Mouse (Mus musculus) hindbrain, embryonic 12.5 days (tissue): ENCODE results near the gene Akap12. TPM values are rescaled to one million over a fixed set of nuclear protein-coding genes. Genes with fewer than 3 reads are reported as not detected.

Experiments
- ATAC-seq: fragments of 200-750 bp; cut with Nextera tagmentation; 2 replicates; pipeline ENCODE4 v1.8.0; 2017; ENCODE audit warnings: moderate TSS enrichment; ENCODE audit not compliant: low FRiP score
- H3K27ac ChIP-seq: fragments of 300-500 bp; sonication (generic); 2 replicates; pipeline ENCODE4 v1.5.1; 2016; ENCODE audit warnings: mild to moderate bottlenecking
- H3K27me3 ChIP-seq: fragments of 300-500 bp; sonication (generic); 2 replicates; pipeline ENCODE4 v1.6.1; 2016; ENCODE audit warnings: mild to moderate bottlenecking
- H3K36me3 ChIP-seq: fragments of 300-500 bp; sonication (generic); 2 replicates; pipeline ENCODE4 v1.6.1; 2016; ENCODE audit warnings: mild to moderate bottlenecking
- H3K4me1 ChIP-seq: fragments of 300-500 bp; sonication (generic); 2 replicates; pipeline ENCODE4 v1.6.1; 2016
- H3K4me2 ChIP-seq: fragments of 300-500 bp; sonication (generic); replicated peaks from 2 replicates; pipeline ENCODE4 v1.6.1; 2016; ENCODE audit warnings: mild to moderate bottlenecking
- H3K4me3 ChIP-seq: fragments of 300-500 bp; sonication (generic); 2 replicates; pipeline ENCODE4 v1.5.1; 2016; ENCODE audit warnings: mild to moderate bottlenecking
- H3K9ac ChIP-seq: fragments of 300-500 bp; sonication (generic); 2 replicates; pipeline ENCODE4 v1.6.1; 2016; ENCODE audit warnings: mild to moderate bottlenecking, moderate library complexity
- H3K9me3 ChIP-seq: fragments of 300-500 bp; sonication (generic); replicated peaks from 2 replicates; pipeline ENCODE4 v1.6.1; 2016; ENCODE audit warnings: mild to moderate bottlenecking
- WGBS: fragments of 180-500 bp; shearing (Covaris S2); methylation state at CpG from one replicate; pipeline ENCODE4 v1.1.7; 2016; 5-methylcytosine and 5-hydroxymethylcytosine counted together
- polyA plus RNA-seq: library from polyadenylated mRNA; unstranded; fragments of >200 nt; fragmentation: Nextera tagmentation; extraction: Ambion mirVana; gene quantifications from 2 replicates; pipeline ENCODE4 v1.2.1, GENCODE M21; 2016

Gene Akap12
- polyA plus RNA-seq, 1 experiment from 2014 or later: 107 TPM

DNA sequence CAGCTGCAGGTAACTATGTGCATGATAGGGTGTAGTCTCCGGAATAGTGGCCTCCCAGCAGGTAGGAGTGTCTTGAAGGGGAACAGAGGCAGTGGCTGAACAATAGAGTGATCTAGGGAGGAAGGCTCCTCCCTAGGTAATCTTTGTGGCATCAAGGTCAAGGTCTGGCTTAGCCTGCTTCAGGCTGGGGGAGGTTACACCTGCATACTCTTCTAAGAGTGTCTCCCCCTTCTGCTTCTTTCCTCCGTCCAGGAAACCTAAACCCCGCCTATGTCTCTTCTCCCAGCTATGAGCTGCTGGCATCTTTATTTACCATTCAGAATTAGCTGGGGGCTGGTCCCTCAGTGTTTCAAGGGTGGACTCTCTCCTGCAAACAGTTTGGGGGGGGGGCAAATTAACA, 23.5 kb downstream of the Akap12 start:
- no peak overlapping the region for H3K4me2 ChIP-seq
- H3K27me3 ChIP-seq: no peaks in the 10 kb centered on the region
- no peaks in the 10 kb centered on the region for H3K9me3 ChIP-seq
- no peak overlapping the region for H3K27ac ChIP-seq
- peaks cover 7% of the 10 kb centered on the region for H3K4me1 ChIP-seq
- WGBS: 44% methylated on average over 3 of the region's 3 CpGs
- no peak for ATAC-seq
- no peaks in the 10 kb centered on the region for H3K36me3 ChIP-seq
- H3K4me3 ChIP-seq: no peak overlapping the region
- H3K9ac ChIP-seq: no peak overlapping the region

DNA sequence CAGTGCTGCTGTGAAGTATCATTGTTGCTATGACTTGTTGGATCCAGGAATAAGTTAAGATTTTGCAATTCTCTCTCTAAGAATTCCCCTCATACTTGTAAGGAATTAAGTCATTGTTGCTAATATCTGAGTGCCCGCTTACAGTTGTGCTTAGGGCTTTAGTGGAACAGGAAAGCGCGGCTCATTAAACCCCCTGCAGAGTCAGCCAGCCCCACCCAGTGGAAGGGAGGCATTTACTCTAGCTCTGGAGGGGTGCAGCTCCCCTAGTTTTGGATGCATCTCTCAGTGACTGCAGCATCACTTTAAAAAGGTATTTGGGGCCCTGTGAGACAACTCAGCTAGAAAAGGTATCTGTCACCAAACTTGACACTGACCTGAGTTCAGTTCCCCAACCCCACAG, 24.0 kb downstream of the Akap12 start:
- Histone ChIP-seq H3K27ac (no peak overlapping the region), H3K9me3 (no peaks in the 10 kb centered on the region), H3K4me3 (no peak overlapping the region), H3K4me2 (no peak overlapping the region), H3K36me3 (no peaks in the 10 kb centered on the region), H3K27me3 (no peaks in the 10 kb centered on the region), H3K4me1 (peaks cover 7% of the 10 kb centered on the region), H3K9ac (no peak overlapping the region)
- no peak for ATAC-seq
- 42% methylated on average over 3 of the region's 3 CpGs for WGBS

DNA sequence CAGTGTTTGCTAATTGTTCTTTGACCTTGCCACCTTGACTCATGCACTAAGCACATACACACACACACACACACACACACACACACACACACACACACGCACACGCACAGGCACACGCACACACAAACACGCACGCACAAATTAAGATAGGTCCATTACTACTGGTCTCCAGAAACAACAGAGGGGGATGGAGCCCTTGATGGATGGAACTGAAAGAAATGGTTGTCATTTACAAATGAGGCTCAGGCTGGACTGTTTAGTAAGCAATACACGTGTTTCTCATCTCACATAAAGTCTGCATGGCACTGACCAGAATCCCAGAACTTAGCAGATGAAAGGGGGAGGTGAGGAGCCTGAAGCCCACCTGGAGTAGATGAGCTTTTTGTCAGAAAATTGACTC, 24.4 kb downstream of the Akap12 start:
- H3K36me3 ChIP-seq: no peaks in the 10 kb centered on the region
- no peak overlapping the region for H3K27ac ChIP-seq
- no peak overlapping the region for H3K9ac ChIP-seq
- no peak overlapping the region for H3K4me3 ChIP-seq
- peak; percentile 32; the same call in 1 of the 2 replicates for ATAC-seq
- H3K4me2 ChIP-seq: no peak overlapping the region
- WGBS: 69% methylated on average over 6 of the region's 6 CpGs
- H3K27me3 ChIP-seq: no peaks in the 10 kb centered on the region
- peaks cover 7% of the 10 kb centered on the region for H3K4me1 ChIP-seq
- no peaks in the 10 kb centered on the region for H3K9me3 ChIP-seq

DNA sequence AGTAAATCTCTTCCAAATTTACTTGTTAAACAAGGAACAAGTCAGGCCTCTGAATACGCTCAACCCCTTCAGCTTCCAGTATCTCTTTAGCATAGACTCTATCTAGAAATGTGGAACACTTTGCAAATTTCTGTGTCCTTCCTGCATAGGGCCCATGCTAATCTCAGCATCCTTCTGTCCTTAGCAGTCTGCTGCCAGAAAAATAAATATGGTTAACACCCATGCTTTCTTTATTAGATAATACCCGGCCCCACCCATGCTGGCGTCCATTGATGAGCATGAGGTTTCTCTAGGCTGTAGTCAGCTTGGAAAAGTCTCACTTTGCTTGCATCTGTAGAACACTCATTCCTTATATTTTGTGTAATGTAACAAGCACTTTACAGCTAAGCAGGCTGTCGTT, 27.2 kb downstream of the Akap12 start:
- 91% methylated on average over 4 of the region's 4 CpGs for WGBS
- no peaks in the 10 kb centered on the region for H3K36me3 ChIP-seq
- no peak overlapping the region for H3K27ac ChIP-seq
- H3K9ac ChIP-seq: no peak overlapping the region
- H3K9me3 ChIP-seq: no peaks in the 10 kb centered on the region
- no peak overlapping the region for H3K4me3 ChIP-seq
- H3K27me3 ChIP-seq: no peaks in the 10 kb centered on the region
- no peak overlapping the region for H3K4me2 ChIP-seq
- peaks cover 7% of the 10 kb centered on the region for H3K4me1 ChIP-seq
- ATAC-seq: no peak

DNA sequence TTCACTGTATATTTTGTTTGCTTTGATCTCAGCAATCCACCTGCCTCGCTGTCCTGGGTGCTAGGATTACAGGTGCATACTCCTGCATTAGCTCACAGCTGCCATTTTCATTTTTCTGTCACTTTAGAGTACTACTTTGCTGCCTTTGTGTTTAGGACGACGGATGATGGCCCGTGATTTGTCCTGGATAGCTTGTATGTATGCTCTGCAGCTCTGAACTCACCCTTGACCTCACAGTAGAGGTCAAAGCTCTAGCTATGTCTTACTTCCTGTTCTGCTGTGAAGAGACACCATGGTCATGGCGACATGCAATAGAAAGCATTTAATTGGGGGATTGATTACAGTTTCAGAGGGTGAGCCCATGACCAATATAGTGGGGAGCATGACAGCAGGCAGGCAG, 37.4 kb downstream of the Akap12 start:
- WGBS: 70% methylated on average over 5 of the region's 5 CpGs
- peaks cover 9% of the 10 kb centered on the region; the same call in 1 of the 2 replicates for H3K4me1 ChIP-seq

DNA sequence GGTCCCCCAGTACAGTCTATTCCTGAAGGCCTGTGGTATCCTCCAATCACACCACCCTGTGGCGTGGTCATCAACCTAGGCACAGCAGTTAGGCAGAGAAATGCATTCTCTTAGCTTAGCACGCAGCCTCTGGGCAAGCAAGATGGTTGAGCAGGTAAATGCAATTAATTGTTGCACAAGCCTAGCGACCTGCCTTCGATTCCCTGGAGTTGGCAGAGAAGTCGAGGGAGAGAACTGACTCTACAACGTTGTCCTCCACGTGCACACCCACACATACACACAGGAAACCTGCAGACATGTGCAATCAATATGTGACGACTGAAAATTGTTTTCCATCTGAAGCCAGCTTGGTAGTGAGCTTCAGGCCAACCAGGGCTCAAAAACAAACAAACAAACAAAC, 57.7 kb downstream of the Akap12 start:
- 76% methylated on average over 8 of the region's 8 CpGs for WGBS
- ATAC-seq: no peak
- Histone ChIP-seq H3K9ac (no peak overlapping the region), H3K4me2 (no peak overlapping the region), H3K9me3 (no peaks in the 10 kb centered on the region), H3K4me1 (peaks cover 10% of the 10 kb centered on the region; the same call in 1 of the 2 replicates), H3K27me3 (no peaks in the 10 kb centered on the region), H3K36me3 (no peaks in the 10 kb centered on the region), H3K4me3 (no peak overlapping the region), H3K27ac (no peak overlapping the region)

More for the DNA sequence above, 37.4 kb downstream of the Akap12 start:
- Histone ChIP-seq H3K4me2 (no peak overlapping the region), H3K9ac (no peak overlapping the region), H3K27me3 (no peaks in the 10 kb centered on the region), H3K9me3 (no peaks in the 10 kb centered on the region), H3K27ac (no peak overlapping the region), H3K36me3 (no peaks in the 10 kb centered on the region), H3K4me3 (no peak overlapping the region)
- no peak for ATAC-seq

DNA sequence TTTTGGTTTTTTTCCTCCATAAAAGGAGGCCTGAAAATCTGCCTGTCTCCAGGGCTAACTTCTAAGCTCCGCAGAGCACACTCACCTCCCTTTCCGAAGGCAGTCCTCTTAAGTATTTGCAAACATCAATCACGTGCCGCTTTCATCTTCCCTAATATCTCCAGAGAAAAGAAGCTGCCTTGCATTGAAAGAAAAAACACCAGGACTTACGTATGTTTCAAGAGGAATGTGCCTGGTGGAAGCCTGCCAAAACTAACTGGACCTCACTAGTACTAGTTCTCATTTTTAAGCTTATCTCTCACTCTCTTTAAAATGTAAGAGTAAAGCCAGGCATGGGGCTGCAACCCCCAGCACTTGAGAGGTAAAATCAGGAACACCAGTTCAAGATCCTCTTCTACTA, 59.4 kb downstream of the Akap12 start:
- WGBS: 56% methylated on average over 5 of the region's 5 CpGs
- no peak overlapping the region for H3K9ac ChIP-seq
- no peaks in the 10 kb centered on the region for H3K9me3 ChIP-seq
- no peak overlapping the region for H3K4me2 ChIP-seq
- no peaks in the 10 kb centered on the region for H3K27me3 ChIP-seq
- no peak overlapping the region for H3K4me3 ChIP-seq
- peaks cover 10% of the 10 kb centered on the region; the same call in 1 of the 2 replicates for H3K4me1 ChIP-seq
- no peak for ATAC-seq
- no peaks in the 10 kb centered on the region for H3K36me3 ChIP-seq
- H3K27ac ChIP-seq: no peak overlapping the region

DNA sequence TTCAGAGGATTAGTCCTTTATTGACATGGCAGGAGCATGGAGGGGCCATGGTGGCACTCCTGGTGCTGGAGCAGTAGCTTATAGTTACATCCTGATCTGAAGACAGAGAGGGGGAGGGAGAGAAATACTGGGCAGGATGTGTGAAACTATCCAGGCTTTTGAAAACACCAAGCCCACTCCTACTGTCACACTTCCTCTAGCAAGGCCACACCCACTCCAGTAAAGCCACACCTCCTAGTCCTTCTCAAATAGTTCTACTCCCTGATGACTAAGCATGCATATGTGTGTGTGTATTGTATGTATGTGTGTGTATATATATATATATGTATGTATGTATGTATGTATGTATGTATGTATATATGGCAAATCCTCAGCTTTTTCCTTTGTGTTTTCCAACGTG, 61.5 kb downstream of the Akap12 start:
- 80% methylated on average over 1 of the region's 1 CpGs for WGBS
- ATAC-seq: no peak
- peaks cover 10% of the 10 kb centered on the region for H3K4me1 ChIP-seq

DNA sequence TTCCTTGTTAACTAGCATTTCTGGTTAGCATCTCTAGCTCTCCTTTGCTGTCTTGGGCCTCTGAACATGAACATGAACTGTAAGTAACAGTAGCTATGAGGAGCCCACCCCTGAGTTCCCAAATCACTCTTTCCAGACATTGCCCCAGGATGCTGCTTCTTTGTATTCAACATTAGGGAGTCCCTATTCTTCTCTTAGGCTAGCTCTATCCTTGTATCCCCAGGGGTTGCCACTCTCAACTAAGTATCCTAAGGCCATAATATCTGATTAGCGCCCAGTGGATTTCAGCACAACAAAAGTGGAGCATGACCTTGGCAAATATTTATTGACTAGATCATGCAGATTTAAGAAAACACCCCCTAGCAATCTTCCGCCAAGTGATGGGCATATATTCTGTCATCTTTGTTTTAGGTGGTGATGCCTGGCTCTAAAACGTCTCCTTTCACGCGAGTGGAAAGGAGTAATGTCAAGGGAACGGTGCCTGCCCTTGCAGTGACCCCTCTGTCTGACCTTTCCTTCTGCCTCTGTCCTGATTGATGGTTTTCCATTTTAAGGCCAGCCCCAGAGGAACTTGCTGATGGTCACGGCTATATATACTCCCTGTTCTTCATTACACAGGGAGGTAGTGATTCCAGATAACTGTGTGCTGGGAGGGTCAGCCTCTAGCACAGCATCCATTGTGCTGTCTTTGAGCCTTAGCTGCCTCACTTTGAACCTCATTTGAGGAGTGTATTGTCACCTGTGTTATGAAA, 66.2 kb downstream of the Akap12 start:
- Histone ChIP-seq H3K36me3 (no peaks in the 10 kb centered on the region), H3K27me3 (no peaks in the 10 kb centered on the region), H3K4me1 (peaks cover 19% of the 10 kb centered on the region), H3K4me3 (no peak overlapping the region), H3K27ac (peak overlapping the region; percentile 37; the same call in 1 of the 2 replicates), H3K9me3 (no peaks in the 10 kb centered on the region), H3K4me2 (no peak overlapping the region), H3K9ac (no peak overlapping the region)
- ATAC-seq: 0 out of 2 replicates have a peak, but pooled peaks have one; percentile 15
- WGBS: 29% methylated on average over 7 of the region's 7 CpGs

More for the DNA sequence above, 61.5 kb downstream of the Akap12 start:
- Histone ChIP-seq H3K36me3 (no peaks in the 10 kb centered on the region), H3K4me2 (no peak overlapping the region), H3K27me3 (no peaks in the 10 kb centered on the region), H3K9ac (no peak overlapping the region), H3K4me3 (no peak overlapping the region), H3K9me3 (no peaks in the 10 kb centered on the region), H3K27ac (no peak overlapping the region)

DNA sequence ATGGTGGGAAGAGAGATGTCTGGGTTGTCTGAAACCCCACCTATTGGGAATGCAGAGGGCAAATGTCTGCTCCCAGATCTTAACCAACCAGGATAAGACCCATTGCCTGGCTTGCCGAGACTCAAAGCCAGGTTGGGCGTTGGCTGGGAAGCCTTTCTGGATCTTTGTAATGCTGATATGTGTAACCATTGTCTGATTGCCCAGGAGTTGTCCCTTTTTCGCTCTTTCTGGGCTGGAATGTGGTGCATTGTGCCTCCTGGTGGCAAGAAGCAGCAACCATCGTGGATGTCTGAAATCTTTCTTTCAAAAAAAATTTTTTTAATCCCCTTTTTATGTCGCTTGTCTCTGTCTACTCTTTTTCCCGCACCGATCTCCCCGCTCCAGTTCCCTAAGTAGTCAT, 67.1 kb downstream of the Akap12 start:
- peak overlapping the region; percentile 58 for H3K4me2 ChIP-seq
- ATAC-seq: peak; percentile 38; the same call in 1 of the 2 replicates
- no peaks in the 10 kb centered on the region for H3K9me3 ChIP-seq
- H3K9ac ChIP-seq: no peak overlapping the region
- 14% methylated on average over 8 of the region's 8 CpGs for WGBS
- H3K27ac ChIP-seq: peak overlapping the region; percentile 37
- H3K27me3 ChIP-seq: no peaks in the 10 kb centered on the region; the same call in 1 of the 2 replicates
- H3K4me3 ChIP-seq: no peak overlapping the region
- no peaks in the 10 kb centered on the region for H3K36me3 ChIP-seq
- H3K4me1 ChIP-seq: peaks cover 19% of the 10 kb centered on the region

DNA sequence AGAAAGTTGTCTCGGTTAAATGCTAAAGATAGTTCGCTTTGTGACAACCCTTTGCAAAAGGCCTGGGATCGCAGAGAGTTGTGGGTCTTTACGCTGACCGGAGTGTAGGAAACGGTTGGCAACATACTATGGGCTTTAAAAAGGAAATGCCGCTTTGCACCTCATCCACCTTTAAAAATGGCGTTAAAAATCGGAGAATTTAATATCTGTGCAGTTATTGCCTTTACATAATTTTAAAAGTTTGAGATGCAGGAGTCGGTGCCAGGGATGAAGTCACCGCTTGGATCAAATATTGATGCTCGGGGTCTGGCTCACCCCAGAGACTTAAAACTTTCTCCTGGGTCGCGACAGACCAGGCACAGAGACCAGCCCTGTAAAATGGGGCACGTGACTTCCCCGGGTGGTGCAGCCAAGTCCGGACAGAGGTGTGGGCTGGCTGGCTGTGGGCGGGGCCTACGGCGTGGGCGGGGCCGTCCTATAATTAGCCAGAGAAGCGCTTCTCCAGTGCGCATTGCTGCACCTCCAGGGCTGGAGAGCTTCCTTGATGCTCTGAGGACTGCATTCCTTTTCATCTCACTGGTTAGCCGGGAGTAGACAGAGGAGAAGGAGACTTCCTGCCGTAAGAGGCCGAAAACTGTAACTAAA, 68.0 kb downstream of the Akap12 start:
- Histone ChIP-seq H3K27ac (no peak overlapping the region), H3K4me2 (peak overlapping the region; percentile 58), H3K27me3 (no peaks in the 10 kb centered on the region; the same call in 1 of the 2 replicates), H3K4me1 (peaks cover 24% of the 10 kb centered on the region), H3K4me3 (peak overlapping the region; percentile 25), H3K36me3 (no peaks in the 10 kb centered on the region), H3K9ac (0 out of 2 replicates have a peak overlapping the region, but pooled peaks have one; percentile 23), H3K9me3 (no peaks in the 10 kb centered on the region)
- peak; percentile 75 for ATAC-seq
- WGBS: 11% methylated on average over 27 of the region's 27 CpGs

DNA sequence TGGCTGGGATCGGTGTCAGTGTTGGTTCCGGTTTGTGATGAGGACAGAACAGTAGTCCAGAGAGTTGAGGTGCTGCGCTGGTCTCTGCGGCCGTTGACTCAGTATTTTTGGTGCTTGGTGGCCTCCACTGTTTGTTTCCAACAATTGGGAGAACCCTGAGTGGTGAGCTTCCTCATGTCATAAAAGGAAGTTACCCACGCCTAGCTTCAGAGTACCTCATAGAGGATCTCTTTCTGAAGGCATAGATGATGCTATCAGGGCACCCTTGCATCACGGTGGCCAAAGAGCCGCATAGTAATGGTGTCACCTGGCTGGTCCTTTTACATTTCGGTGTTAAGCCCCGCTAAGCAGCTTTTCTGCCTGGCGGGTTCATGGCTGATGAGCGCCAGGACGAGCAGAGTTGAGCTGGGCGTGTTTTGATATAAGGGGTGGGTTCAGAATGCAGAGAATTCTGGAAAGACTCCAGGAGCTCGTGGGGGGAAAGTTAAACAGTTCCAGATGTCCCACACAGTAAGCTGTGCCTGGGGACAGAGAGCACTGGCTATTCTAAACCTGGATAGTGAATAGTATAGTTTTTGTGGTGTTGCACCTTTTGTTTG, 72.8 kb downstream of the Akap12 start:
- WGBS: 64% methylated on average over 15 of the region's 15 CpGs
- no peak overlapping the region for H3K4me3 ChIP-seq
- no peaks in the 10 kb centered on the region for H3K36me3 ChIP-seq
- no peak for ATAC-seq
- H3K27ac ChIP-seq: no peak overlapping the region
- no peaks in the 10 kb centered on the region for H3K9me3 ChIP-seq
- H3K9ac ChIP-seq: no peak overlapping the region
- peaks cover 20% of the 10 kb centered on the region for H3K4me1 ChIP-seq
- 0 out of 2 replicates have a peak overlapping the region, but pooled peaks have one; percentile 22 for H3K4me2 ChIP-seq
- H3K27me3 ChIP-seq: no peaks in the 10 kb centered on the region; the same call in 1 of the 2 replicates
